Mouse (Mus musculus) heart, embryonic 14.5 days (tissue): ENCODE measurements at regions not wholly inside any gene's neighbourhood (a gene's known extent, or its start where the extent isn't known, plus 50 kb on each side); places are given as distances from the start of the nearest gene placed in this dataset.

ENCODE experiments used
- ATAC-seq: fragments of 200-750 bp; cut with Nextera tagmentation; 2 replicates; pipeline ENCODE4 v1.8.0; 2017; ENCODE audit warnings: low read depth, moderate TSS enrichment; ENCODE audit not compliant: insufficient number of reproducible peaks, insufficient read depth, low FRiP score
- H3K27ac ChIP-seq, 2 experiments: fragments of 200-500 bp in 1 of 2; fragments of 300-500 bp in 1 of 2; sonication (generic) in 1 of 2; replicated peaks in 1 of 2; 2 replicates each; pipeline ENCODE4 v1.5.1; 2012 to 2014; ENCODE audit warnings: low read depth in 2 of 2, low read length in 2 of 2, control low read depth in 1 of 2, mild to moderate bottlenecking in 1 of 2, mixed read lengths in 1 of 2; ENCODE audit not compliant: control insufficient read depth in 1 of 2, insufficient read depth in 1 of 2
- H3K27me3 ChIP-seq: fragments of 300-500 bp; sonication (generic); 2 replicates; pipeline ENCODE4 v1.6.1; 2014; ENCODE audit warnings: mild to moderate bottlenecking, low read length, control low read depth; ENCODE audit not compliant: control insufficient read depth, insufficient read depth
- H3K36me3 ChIP-seq: fragments of 300-500 bp; sonication (generic); 2 replicates; pipeline ENCODE4 v1.6.1; 2014; ENCODE audit warnings: mild to moderate bottlenecking, control low read depth, low read length, mixed read lengths; ENCODE audit not compliant: control insufficient read depth, insufficient read depth
- H3K4me1 ChIP-seq, 2 experiments: fragments of 200-500 bp in 1 of 2; fragments of 300-500 bp in 1 of 2; sonication (generic) in 1 of 2; 2 replicates each; pipeline ENCODE4 v1.6.1; 2012 to 2014; ENCODE audit warnings: low read length in 2 of 2, control low read depth in 1 of 2, mixed read lengths in 1 of 2; ENCODE audit not compliant: control insufficient read depth in 2 of 2, insufficient read depth in 2 of 2
- H3K4me2 ChIP-seq: fragments of 300-500 bp; sonication (generic); 2 replicates; pipeline ENCODE4 v1.6.1; 2014; ENCODE audit warnings: mild to moderate bottlenecking, low read length
- H3K4me3 ChIP-seq, 2 experiments: fragments of 200-500 bp in 1 of 2; fragments of 300-500 bp in 1 of 2; sonication (generic) in 1 of 2; 2 replicates each; pipeline ENCODE4 v1.5.1; 2012 to 2014; ENCODE audit warnings: low read length in 2 of 2, mild to moderate bottlenecking in 2 of 2, control low read depth in 1 of 2, low read depth in 1 of 2, moderate library complexity in 1 of 2; ENCODE audit not compliant: control insufficient read depth in 1 of 2, insufficient read depth in 1 of 2
- H3K9ac ChIP-seq: fragments of 300-500 bp; sonication (generic); 2 replicates; pipeline ENCODE4 v1.6.1; 2014; ENCODE audit warnings: mild to moderate bottlenecking, low read length
- H3K9me3 ChIP-seq: fragments of 300-500 bp; sonication (generic); 2 replicates; pipeline ENCODE4 v1.6.1; 2016; ENCODE audit warnings: low read length, control low read depth; ENCODE audit not compliant: control insufficient read depth
- WGBS: fragments of 180-500 bp; shearing (Covaris S2); extraction: QIAGEN DNeasy Blood & Tissue Kit; methylation state at CpG from one replicate; pipeline ENCODE4 v1.1.7; 2014; 5-methylcytosine and 5-hydroxymethylcytosine counted together

DNA sequence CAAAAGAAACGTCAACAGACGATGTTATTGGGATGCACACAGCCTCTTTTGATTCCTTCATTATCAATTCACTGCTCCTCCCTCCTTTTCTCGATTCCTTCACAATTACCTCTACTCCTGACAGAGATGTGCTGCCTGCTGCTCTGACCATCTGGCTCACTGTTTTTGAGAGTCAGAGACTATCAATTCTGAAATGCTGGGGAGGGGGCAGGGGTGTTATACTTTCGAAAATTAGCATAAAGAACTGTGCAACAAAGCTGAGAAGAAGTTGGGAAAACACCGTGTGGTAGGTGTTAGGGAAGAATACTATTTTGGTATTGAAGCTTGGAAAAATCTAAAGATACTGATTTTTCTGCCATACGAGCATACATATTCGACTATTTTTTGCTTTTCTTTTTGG lies 96.4 kb downstream of the Nedd1 start:
- Histone ChIP-seq H3K9ac (no peak overlapping the region), H3K9me3 (no peaks in the 10 kb centered on the region), H3K4me1 (no peaks in the 10 kb centered on the region), H3K27ac (no peak overlapping the region), H3K36me3 (no peaks in the 10 kb centered on the region), H3K27me3 (no peaks in the 10 kb centered on the region), H3K4me3 (no peak overlapping the region), H3K4me2 (no peak overlapping the region)
- no peak for ATAC-seq
- WGBS, result 73% methylated on average over 7 of the region's 7 CpGs

DNA sequence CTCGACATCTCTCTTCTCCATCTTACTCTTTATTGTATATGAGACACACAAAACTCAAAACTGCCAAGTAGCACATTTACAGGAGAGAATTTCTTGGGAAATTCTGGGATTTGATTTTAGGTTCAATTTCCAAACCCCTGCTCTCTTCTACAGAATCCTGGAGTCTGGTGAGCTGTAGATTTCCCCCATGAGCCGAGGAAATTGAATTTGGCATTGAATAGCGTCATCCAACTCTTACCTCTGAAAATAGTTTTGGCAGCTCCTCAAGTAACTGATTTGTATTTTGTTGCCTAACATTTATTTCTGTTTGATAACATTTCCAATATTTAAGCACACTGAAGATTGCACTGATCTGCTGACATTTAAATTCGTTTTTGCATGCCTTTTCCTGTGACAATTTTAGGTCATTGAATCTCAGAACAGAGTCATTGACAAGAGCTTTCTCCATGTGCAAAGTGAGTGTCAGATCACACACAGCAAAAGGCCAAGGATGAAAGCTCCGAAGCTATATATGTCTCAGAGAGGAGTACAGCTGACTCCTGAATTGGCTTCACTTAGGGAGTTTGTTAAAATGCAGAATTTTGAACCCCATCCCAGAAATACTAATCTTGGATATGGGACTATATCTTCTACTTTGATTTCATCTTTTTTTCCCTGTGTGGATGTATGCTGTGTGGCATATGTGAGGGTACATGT lies 106.4 kb downstream of the Nedd1 start:
- Histone ChIP-seq H3K27me3 (no peaks in the 10 kb centered on the region), H3K36me3 (no peaks in the 10 kb centered on the region), H3K4me2 (no peak overlapping the region), H3K27ac (no peak overlapping the region), H3K4me3 (no peak overlapping the region), H3K4me1 (no peaks in the 10 kb centered on the region), H3K9me3 (no peaks in the 10 kb centered on the region), H3K9ac (no peak overlapping the region)
- ATAC-seq, result no peak
- WGBS, result 70% methylated on average over 5 of the region's 5 CpGs

DNA sequence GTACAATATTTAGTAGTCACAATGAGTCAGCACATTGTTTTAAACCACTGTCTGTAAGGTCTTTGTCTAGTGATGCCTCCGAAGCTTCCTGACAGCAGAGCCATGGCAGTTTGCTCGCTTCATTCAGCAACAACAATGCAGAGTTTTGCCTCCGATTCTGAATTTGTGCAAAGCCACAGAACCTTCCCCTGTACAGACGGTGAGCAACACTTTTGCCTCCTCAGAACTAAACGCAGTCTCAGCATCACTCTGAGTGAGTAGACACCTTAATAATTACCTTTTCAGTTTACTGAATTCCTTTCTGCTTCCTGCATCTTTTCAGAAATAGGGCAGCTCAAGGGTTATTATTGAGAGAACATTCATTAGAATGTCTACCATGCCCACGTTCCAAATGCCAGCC lies 107.9 kb downstream of the Nedd1 start:
- no peaks in the 10 kb centered on the region for H3K36me3 ChIP-seq
- H3K4me1 ChIP-seq, result no peaks in the 10 kb centered on the region
- no peak overlapping the region for H3K4me2 ChIP-seq
- no peak for ATAC-seq
- no peaks in the 10 kb centered on the region for H3K9me3 ChIP-seq
- no peak overlapping the region for H3K9ac ChIP-seq
- H3K27ac ChIP-seq, result no peak overlapping the region
- no peaks in the 10 kb centered on the region for H3K27me3 ChIP-seq
- H3K4me3 ChIP-seq, result no peak overlapping the region
- 82% methylated on average over 6 of the region's 6 CpGs for WGBS

DNA sequence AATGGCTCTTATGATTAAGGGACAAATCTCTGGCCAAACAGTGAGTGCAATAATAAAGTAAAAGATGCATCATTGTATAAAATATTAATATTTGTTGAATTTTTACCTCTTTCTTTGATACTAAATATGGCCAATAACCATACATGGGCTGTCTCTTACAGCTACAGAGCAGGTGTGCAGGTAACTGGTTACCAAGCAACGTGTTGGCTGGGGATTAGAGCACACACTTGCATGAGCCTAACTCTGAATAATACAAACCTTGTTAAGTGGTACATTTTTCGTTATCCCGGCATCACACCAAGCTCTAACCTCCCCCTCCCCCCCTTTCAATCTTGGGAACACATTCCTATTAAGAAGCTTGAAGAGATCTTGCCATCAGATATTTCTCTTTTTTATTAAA lies 111.2 kb downstream of the Nedd1 start:
- no peak for ATAC-seq
- Histone ChIP-seq H3K4me3 (no peak overlapping the region), H3K4me2 (no peak overlapping the region), H3K27me3 (no peaks in the 10 kb centered on the region), H3K4me1 (no peaks in the 10 kb centered on the region), H3K9me3 (no peaks in the 10 kb centered on the region), H3K9ac (no peak overlapping the region), H3K36me3 (no peaks in the 10 kb centered on the region), H3K27ac (no peak overlapping the region)
- 87% methylated on average over 3 of the region's 3 CpGs for WGBS

DNA sequence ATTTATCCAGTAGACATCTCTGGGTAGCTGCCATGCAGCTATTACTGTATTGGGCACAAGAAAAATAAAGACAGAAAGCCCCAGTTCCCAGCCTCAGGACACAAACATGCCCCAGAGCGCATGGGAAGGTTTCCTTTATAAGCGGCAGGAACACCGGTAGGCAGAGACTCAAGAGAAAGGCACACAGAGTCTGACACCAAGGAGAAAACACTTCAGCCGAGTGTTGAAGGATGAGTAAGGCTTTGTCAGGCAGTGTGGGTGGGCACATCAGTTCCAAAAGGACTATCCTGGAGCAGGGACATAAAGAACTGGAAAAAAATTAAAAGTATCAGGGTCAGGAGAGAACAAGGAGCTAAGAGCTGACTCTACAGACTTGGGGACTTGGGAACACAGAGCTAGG lies 115.5 kb downstream of the Nedd1 start:
- Histone ChIP-seq H3K4me2 (no peak overlapping the region), H3K27me3 (no peaks in the 10 kb centered on the region), H3K27ac (no peak overlapping the region), H3K4me3 (no peak overlapping the region), H3K4me1 (no peaks in the 10 kb centered on the region), H3K36me3 (no peaks in the 10 kb centered on the region), H3K9ac (no peak overlapping the region), H3K9me3 (no peaks in the 10 kb centered on the region)
- ATAC-seq, result no peak
- 33% methylated on average over 4 of the region's 4 CpGs for WGBS

DNA sequence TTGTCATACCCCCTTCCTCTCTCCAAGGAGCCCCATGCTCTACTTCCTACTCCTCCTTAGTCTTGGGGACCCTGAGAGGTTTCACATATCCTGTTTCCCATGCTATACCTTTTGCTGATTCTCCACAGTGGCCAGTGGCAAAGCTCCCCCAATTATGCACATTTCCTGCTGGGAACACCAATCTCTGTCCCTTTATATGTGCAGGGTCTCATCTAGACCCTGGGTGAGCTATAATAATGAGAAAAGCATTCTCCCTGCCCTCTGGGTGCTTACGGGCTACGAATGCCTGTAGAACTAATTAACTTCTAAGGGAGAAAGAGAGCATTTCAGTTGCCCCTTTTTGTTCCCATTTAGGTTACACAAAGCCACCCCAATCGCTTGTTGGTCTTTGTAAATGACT lies 116.6 kb downstream of the Nedd1 start:
- ATAC-seq, result no peak
- Histone ChIP-seq H3K36me3 (no peaks in the 10 kb centered on the region), H3K4me2 (no peak overlapping the region), H3K9ac (no peak overlapping the region), H3K4me3 (no peak overlapping the region), H3K4me1 (no peaks in the 10 kb centered on the region), H3K27me3 (no peaks in the 10 kb centered on the region), H3K9me3 (no peaks in the 10 kb centered on the region), H3K27ac (no peak overlapping the region)
- 80% methylated on average over 3 of the region's 3 CpGs for WGBS

DNA sequence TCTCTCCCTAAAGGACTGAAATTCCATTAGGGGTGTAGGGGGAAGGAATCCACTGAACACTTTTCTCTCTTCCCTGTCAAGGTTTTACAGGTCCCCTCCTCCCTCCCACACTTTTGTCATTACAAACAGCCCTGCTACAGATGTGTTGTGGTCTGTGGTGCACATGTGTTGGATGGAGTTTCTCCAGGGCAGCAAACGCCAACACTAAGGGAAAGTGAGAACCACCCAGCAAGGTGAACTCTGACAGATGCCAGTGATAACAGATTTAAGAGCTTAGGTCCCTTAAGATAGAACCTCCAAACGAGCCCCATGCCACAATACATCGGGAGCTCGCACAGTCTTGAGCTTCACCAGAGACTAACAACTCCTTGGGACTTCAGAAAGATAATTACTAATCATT lies 122.1 kb downstream of the Nedd1 start:
- no peaks in the 10 kb centered on the region for H3K9me3 ChIP-seq
- no peak overlapping the region for H3K9ac ChIP-seq
- WGBS, result 56% methylated on average over 4 of the region's 4 CpGs
- H3K36me3 ChIP-seq, result no peaks in the 10 kb centered on the region
- ATAC-seq, result no peak
- H3K27ac ChIP-seq, result no peak overlapping the region
- H3K4me1 ChIP-seq, result no peaks in the 10 kb centered on the region
- H3K4me2 ChIP-seq, result no peak overlapping the region
- no peak overlapping the region for H3K4me3 ChIP-seq
- no peaks in the 10 kb centered on the region; the same call in 1 of the 2 replicates for H3K27me3 ChIP-seq
